Mouse (Mus musculus): Measurements from ENCODE around the gene Lsg1.

- TF ChIP-seq CTCF (IDR thresholded peaks at IDR 0.05; ENCODE audit: low read depth, low read length), result peak; percentile 37; the same call in 1 of the 2 replicates
- no peak for TF ChIP-seq POLR2A (IDR thresholded peaks at IDR 0.05; ENCODE audit: borderline replicate concordance, low read depth, low read length)
Measured at GRCm38 (mm10) chr16:30521147-30521546, 66.2 kb downstream of the Lsg1 start.

All from bone marrow macrophage, adult 2 months (primary cell).